Comparison of ENCODE assay signal across 24 mouse cellular contexts in genomic region chr12:13079832-13080231, GRCm38 (mm10).
DNase-seq lines count a peak whose midpoint lies in the region; ATAC-seq and TF ChIP-seq lines count a peak whose summit lies in the region.
"Had no signal": no experiment of that assay in that cellular context is flagged by ENCODE, and none has a peak within 500 bp of the region (broad histone marks: within the 10 kb centered on the region; RNA-seq: fewer than 3 reads in every experiment).

No protein-coding gene starts in this region.

- H3K4me1 ChIP-seq in forebrain, embryonic 10.5 days, result peaks cover 50% of the 10 kb centered on the region
- peaks cover 5% of the 10 kb centered on the region; the same call in 1 of the 2 replicates for H3K4me1 ChIP-seq in forebrain, embryonic 15.5 days
- peaks cover 46% of the 10 kb centered on the region for H3K4me1 ChIP-seq in limb, embryonic 12.5 days (replicated peaks)
- H3K4me1 ChIP-seq: hindbrain, embryonic 15.5 days; intestine, embryonic 15.5 days had no signal

- intact Hi-C loops in left cerebral cortex, adult 2 months (cut with DNase I), result no loop called here
- intact Hi-C loops in left cerebral cortex, postnatal 4 days (cut with DNase I), result no loop called here

- no peaks in the 10 kb centered on the region for H3K36me3 ChIP-seq in forebrain, embryonic 10.5 days (replicated peaks)
- no peaks in the 10 kb centered on the region for H3K36me3 ChIP-seq in forebrain, embryonic 15.5 days
- no peaks in the 10 kb centered on the region for H3K36me3 ChIP-seq in limb, embryonic 12.5 days
- H3K36me3 ChIP-seq: forebrain, embryonic 12.5 days; heart, embryonic 10.5 days; heart, embryonic 13.5 days; hindbrain, embryonic 15.5 days; intestine, embryonic 15.5 days had no signal

- 86% methylated on average over 3 of the region's 3 CpGs for WGBS in forebrain, embryonic 10.5 days
- 95% methylated on average over 3 of the region's 3 CpGs for WGBS in forebrain, embryonic 15.5 days
- 79% methylated on average over 3 of the region's 3 CpGs for WGBS in limb, embryonic 12.5 days

- H3K9ac ChIP-seq in forebrain, embryonic 15.5 days (replicated peaks), result no peak overlapping the region
- no peak overlapping the region for H3K9ac ChIP-seq in limb, embryonic 12.5 days (replicated peaks)
- H3K9ac ChIP-seq: forebrain, embryonic 12.5 days; heart, embryonic 13.5 days; hindbrain, embryonic 15.5 days; intestine, embryonic 15.5 days had no signal

- no peak overlapping the region for H3K4me2 ChIP-seq in forebrain, embryonic 15.5 days (replicated peaks)
- H3K4me2 ChIP-seq in limb, embryonic 12.5 days, result no peak overlapping the region
- H3K4me2 ChIP-seq: forebrain, embryonic 12.5 days; heart, embryonic 13.5 days; hindbrain, embryonic 15.5 days; intestine, embryonic 15.5 days had no signal

- 0 out of 2 replicates have a peak overlapping the region, but pooled peaks have one; percentile 54 for H3K27ac ChIP-seq in forebrain, embryonic 10.5 days
- no peak overlapping the region for H3K27ac ChIP-seq in forebrain, embryonic 15.5 days (replicated peaks)
- peak overlapping the region; percentile 28; the same call in 1 of the 2 replicates for H3K27ac ChIP-seq in left cerebral cortex, adult 2 months
- H3K27ac ChIP-seq in limb, embryonic 12.5 days, result peak overlapping the region; percentile 64; the same call in 1 of the 2 replicates
- H3K27ac ChIP-seq: forebrain, embryonic 12.5 days; heart, adult 2 months; heart, embryonic 10.5 days; heart, embryonic 13.5 days; hindbrain, embryonic 15.5 days; intestine, embryonic 15.5 days had no signal

- no peak overlapping the region for H3K4me3 ChIP-seq in forebrain, embryonic 10.5 days
- H3K4me3 ChIP-seq in forebrain, embryonic 15.5 days, result no peak overlapping the region
- H3K4me3 ChIP-seq in left cerebral cortex, adult 2 months, result no peak overlapping the region
- no peak overlapping the region for H3K4me3 ChIP-seq in limb, embryonic 12.5 days (replicated peaks)
- H3K4me3 ChIP-seq: forebrain, embryonic 12.5 days; heart, adult 2 months; heart, embryonic 10.5 days; heart, embryonic 13.5 days; hindbrain, embryonic 15.5 days; intestine, embryonic 15.5 days had no signal

- TF ChIP-seq CTCF in left cerebral cortex, adult 2 months (IDR thresholded peaks at IDR 0.05), result no peak

- no peaks in the 10 kb centered on the region for H3K9me3 ChIP-seq in forebrain, embryonic 10.5 days
- no peaks in the 10 kb centered on the region for H3K9me3 ChIP-seq in forebrain, embryonic 15.5 days
- H3K9me3 ChIP-seq in limb, embryonic 12.5 days, result 0 out of 2 replicates have a peak, but pooled peaks cover under 1% of the 10 kb centered on the region
- H3K9me3 ChIP-seq: forebrain, embryonic 12.5 days; heart, embryonic 10.5 days; heart, embryonic 13.5 days; hindbrain, embryonic 15.5 days; intestine, embryonic 15.5 days had no signal

- no peak for DNase-seq in forebrain, embryonic 10.5 days (ENCODE audit: extremely low spot score, low spot score)
- DNase-seq in left cerebral cortex, adult 2 months (ENCODE audit: extremely low spot score in 1 of 2, low spot score in 2 of 2), result no peak
- DNase-seq in left cerebral cortex, postnatal 4 days, result no peak
- peak; percentile 63 for DNase-seq in brain, adult 2 months (ENCODE audit: low read depth, low spot score)
- no peak for DNase-seq in embryo, embryonic 11 days
- DNase-seq: adrenal gland, postnatal 10 days; adrenal gland, postnatal 36 days; cerebellum, adult 11 months; cerebellum, adult 2 months; cerebellum, adult 9-11 months; cerebellum, postnatal 25 days; gastrocnemius, postnatal 25 days; heart, adult 2 months; heart, postnatal 14 days; heart, postnatal 4 days had no signal

- H3K27me3 ChIP-seq in forebrain, embryonic 10.5 days (ENCODE audit: poor library complexity, severe bottlenecking), result no peaks in the 10 kb centered on the region
- no peaks in the 10 kb centered on the region for H3K27me3 ChIP-seq in forebrain, embryonic 15.5 days
- H3K27me3 ChIP-seq in limb, embryonic 12.5 days, result 0 out of 2 replicates have a peak, but pooled peaks cover 4% of the 10 kb centered on the region
- H3K27me3 ChIP-seq: forebrain, embryonic 12.5 days; hindbrain, embryonic 15.5 days; intestine, embryonic 15.5 days; Patski had no signal

- no peak for ATAC-seq in forebrain, embryonic 15.5 days (replicated peaks)
- no peak for ATAC-seq in limb, embryonic 12.5 days (ENCODE audit: insufficient number of reproducible peaks, insufficient read depth, low FRiP score, low TSS enrichment, low read depth)
- ATAC-seq: forebrain, embryonic 16.5 days; intestine, embryonic 15.5 days; Patski had no signal
